Mouse (Mus musculus) E14TG2a.4 (cell line): ENCODE results near the gene Rubcnl.

Experiments used
- H3K27me3 ChIP-seq: 2 replicates; pipeline ENCODE4 v1.6.1; 2014; ENCODE audit warnings: low read length, control low read depth; ENCODE audit not compliant: insufficient read depth
- H3K36me3 ChIP-seq: 2 replicates; pipeline ENCODE4 v1.6.1; 2014; ENCODE audit warnings: low read length, control low read depth; ENCODE audit not compliant: insufficient read depth
- H3K4me1 ChIP-seq: replicated peaks from 2 replicates; pipeline ENCODE4 v1.6.1; 2014; ENCODE audit warnings: low read depth, low read length, control low read depth
- H3K4me3 ChIP-seq: replicated peaks from 2 replicates; pipeline ENCODE4 v1.5.1; 2014; ENCODE audit warnings: mild to moderate bottlenecking, low read length
- H3K9me3 ChIP-seq: 2 replicates; pipeline ENCODE4 v1.6.1; 2014; ENCODE audit warnings: low read length, control low read depth
- CTCF ChIP-seq: conservative IDR thresholded peaks from 2 replicates; pipeline ENCODE4 v1.5.1; 2014; ENCODE audit warnings: low read length
- NANOG ChIP-seq: IDR thresholded peaks from 2 replicates; pipeline ENCODE4 v1.6.1; 2014; ENCODE audit warnings: borderline replicate concordance, low read length, mixed read lengths
- POU5F1 ChIP-seq: IDR thresholded peaks from 2 replicates; pipeline ENCODE4 v1.6.1; 2014; ENCODE audit warnings: low read length, borderline replicate concordance

The Rubcnl gene

GRCm38 (mm10) chr14:75022522-75022921 is 6.7 kb downstream of the Rubcnl start:
- TF ChIP-seq NANOG, result no peak
- no peak for TF ChIP-seq POU5F1
- no peak for TF ChIP-seq CTCF
- peaks cover 19% of the 10 kb centered on the region for H3K27me3 ChIP-seq
- H3K9me3 ChIP-seq, result no peaks in the 10 kb centered on the region
- no peak overlapping the region for H3K4me3 ChIP-seq
- H3K36me3 ChIP-seq, result no peaks in the 10 kb centered on the region
- no peaks in the 10 kb centered on the region for H3K4me1 ChIP-seq

- Histone ChIP-seq H3K27me3 (peaks cover 5% of the 10 kb centered on the region), H3K36me3 (no peaks in the 10 kb centered on the region), H3K4me3 (no peak overlapping the region), H3K4me1 (no peaks in the 10 kb centered on the region), H3K9me3 (no peaks in the 10 kb centered on the region)
- no peak for TF ChIP-seq NANOG
- no peak for TF ChIP-seq CTCF
- no peak for TF ChIP-seq POU5F1
Observed at GRCm38 (mm10) chr14:75024793-75025710, 9.2 kb downstream of the Rubcnl start.

GRCm38 (mm10) chr14:75030764-75031163 is 14.9 kb downstream of the Rubcnl start:
- H3K27me3 ChIP-seq, result no peaks in the 10 kb centered on the region
- H3K4me3 ChIP-seq, result no peak overlapping the region
- no peaks in the 10 kb centered on the region for H3K9me3 ChIP-seq
- H3K36me3 ChIP-seq, result no peaks in the 10 kb centered on the region
- no peaks in the 10 kb centered on the region for H3K4me1 ChIP-seq
- TF ChIP-seq CTCF (no peak), NANOG (no peak), POU5F1 (no peak)

GRCm38 (mm10) chr14:75031999-75032575 is 16.3 kb downstream of the Rubcnl start:
- TF ChIP-seq CTCF, result no peak
- TF ChIP-seq NANOG, result no peak
- TF ChIP-seq POU5F1, result no peak
- Histone ChIP-seq H3K27me3 (peaks cover 12% of the 10 kb centered on the region), H3K9me3 (no peaks in the 10 kb centered on the region), H3K36me3 (no peaks in the 10 kb centered on the region), H3K4me3 (no peak overlapping the region), H3K4me1 (no peaks in the 10 kb centered on the region)

- TF ChIP-seq POU5F1 (no peak), NANOG (no peak), CTCF (no peak)
- no peaks in the 10 kb centered on the region for H3K9me3 ChIP-seq
- H3K4me3 ChIP-seq, result no peak overlapping the region
- peaks cover 12% of the 10 kb centered on the region for H3K27me3 ChIP-seq
- H3K4me1 ChIP-seq, result no peaks in the 10 kb centered on the region
- no peaks in the 10 kb centered on the region for H3K36me3 ChIP-seq
Observed at GRCm38 (mm10) chr14:75032742-75033141, 16.9 kb downstream of the Rubcnl start.

- peaks cover 12% of the 10 kb centered on the region for H3K27me3 ChIP-seq
- no peaks in the 10 kb centered on the region for H3K36me3 ChIP-seq
- H3K9me3 ChIP-seq, result no peaks in the 10 kb centered on the region
- H3K4me1 ChIP-seq, result no peaks in the 10 kb centered on the region
- TF ChIP-seq POU5F1, result no peak
- no peak for TF ChIP-seq CTCF
- TF ChIP-seq NANOG, result no peak
- H3K4me3 ChIP-seq, result no peak overlapping the region
Observed at GRCm38 (mm10) chr14:75034240-75034639, 18.4 kb downstream of the Rubcnl start.

- no peaks in the 10 kb centered on the region for H3K4me1 ChIP-seq
- no peaks in the 10 kb centered on the region for H3K36me3 ChIP-seq
- H3K27me3 ChIP-seq, result peaks cover 12% of the 10 kb centered on the region
- no peaks in the 10 kb centered on the region for H3K9me3 ChIP-seq
- TF ChIP-seq NANOG (no peak), CTCF (peak; percentile 46)
- no peak overlapping the region; the same call in 1 of the 2 replicates for H3K4me3 ChIP-seq
Observed at GRCm38 (mm10) chr14:75035431-75035830, 19.6 kb downstream of the Rubcnl start.

GRCm38 (mm10) chr14:75045184-75045583 is 29.4 kb downstream of the Rubcnl start:
- TF ChIP-seq NANOG (no peak), CTCF (no peak), POU5F1 (no peak)
- Histone ChIP-seq H3K4me3 (no peak overlapping the region), H3K9me3 (no peaks in the 10 kb centered on the region), H3K36me3 (no peaks in the 10 kb centered on the region), H3K27me3 (no peaks in the 10 kb centered on the region), H3K4me1 (no peaks in the 10 kb centered on the region)
